Mouse (Mus musculus) cerebellum, adult 9-11 months (tissue): ENCODE data around the gene Mettl16.
A peak's percentile ranks its signal among the peaks of the same experiment; 100 is the strongest.

Experiments used
- DNase-seq: peaks from one replicate; pipeline ENCODE4 v3.0.0; 2022

Mettl16 gene

DNA sequence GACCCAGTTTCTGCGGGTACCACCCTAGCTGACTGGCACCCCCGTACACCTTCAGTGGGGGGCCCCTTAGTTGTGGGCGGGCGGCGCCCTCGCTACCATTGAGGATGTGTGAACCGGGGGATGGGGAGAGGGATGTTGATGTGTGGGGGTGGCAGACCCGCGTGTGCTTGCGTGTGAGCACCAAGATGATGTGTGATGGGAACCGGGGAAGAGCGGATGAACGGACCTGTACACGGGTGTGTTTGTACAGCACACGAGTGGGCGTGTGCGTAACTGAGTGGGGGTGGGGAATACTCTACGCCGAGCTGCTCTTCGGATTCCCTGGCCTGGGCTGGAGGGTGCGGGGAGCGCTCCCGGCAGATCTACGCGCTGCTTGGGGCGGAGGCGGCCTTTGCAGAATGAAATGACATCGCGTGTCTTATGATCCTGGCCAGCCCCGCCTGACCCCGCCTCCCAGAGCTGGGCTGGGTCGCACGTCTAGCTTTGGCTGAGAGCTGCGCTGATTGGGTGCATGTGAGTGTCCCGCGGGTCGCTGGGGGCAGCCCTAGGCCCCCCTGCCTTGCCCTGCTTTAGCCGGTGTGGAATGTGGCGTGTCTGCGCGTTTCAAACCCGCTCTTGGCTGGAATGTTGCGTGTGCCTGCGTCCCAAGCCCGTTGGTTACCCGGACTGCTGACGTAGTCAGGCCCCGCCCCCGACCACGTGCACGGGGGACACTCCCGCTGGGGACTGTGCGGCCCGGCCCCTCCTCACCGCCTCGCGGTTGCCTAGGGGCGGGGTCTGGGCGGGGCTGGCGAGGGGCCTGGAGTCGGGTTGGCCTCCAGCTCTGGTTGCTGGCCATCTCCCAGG lies 61.2 kb downstream of the Mettl16 start:
- peak; percentile 99 for DNase-seq

DNA sequence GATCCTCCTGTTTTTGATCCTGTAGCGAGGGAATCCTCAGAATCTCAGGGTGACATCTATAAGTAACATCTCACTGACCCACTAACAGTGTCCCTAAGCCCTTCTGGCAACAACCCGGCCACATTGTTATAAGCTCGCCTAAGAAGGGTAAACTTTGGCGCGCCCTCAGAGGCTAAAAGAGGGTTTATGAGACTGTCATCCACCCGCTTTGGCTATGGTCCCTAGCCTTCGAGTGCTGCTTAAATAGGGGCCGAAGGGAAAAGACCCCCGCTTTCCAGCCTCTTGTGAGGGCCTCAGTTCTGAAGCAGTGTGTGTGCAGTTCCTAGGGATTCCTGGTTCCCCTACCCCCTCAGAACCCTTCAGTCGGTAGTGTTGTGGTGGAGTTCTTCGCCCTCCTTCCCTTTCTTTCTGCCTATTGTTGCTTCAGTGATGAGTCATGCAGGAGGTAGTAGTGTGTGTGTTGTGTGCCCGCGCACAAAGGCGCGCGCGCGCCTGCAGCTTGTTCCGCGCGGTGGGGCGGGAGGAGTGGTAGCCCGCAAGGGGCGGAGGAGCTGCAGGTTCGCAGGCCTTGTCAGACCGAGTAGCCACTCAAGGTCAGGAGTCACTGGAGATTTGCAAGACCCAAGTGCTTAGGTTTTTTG lies 62.0 kb downstream of the Mettl16 start:
- DNase-seq = peak; percentile 84

DNA sequence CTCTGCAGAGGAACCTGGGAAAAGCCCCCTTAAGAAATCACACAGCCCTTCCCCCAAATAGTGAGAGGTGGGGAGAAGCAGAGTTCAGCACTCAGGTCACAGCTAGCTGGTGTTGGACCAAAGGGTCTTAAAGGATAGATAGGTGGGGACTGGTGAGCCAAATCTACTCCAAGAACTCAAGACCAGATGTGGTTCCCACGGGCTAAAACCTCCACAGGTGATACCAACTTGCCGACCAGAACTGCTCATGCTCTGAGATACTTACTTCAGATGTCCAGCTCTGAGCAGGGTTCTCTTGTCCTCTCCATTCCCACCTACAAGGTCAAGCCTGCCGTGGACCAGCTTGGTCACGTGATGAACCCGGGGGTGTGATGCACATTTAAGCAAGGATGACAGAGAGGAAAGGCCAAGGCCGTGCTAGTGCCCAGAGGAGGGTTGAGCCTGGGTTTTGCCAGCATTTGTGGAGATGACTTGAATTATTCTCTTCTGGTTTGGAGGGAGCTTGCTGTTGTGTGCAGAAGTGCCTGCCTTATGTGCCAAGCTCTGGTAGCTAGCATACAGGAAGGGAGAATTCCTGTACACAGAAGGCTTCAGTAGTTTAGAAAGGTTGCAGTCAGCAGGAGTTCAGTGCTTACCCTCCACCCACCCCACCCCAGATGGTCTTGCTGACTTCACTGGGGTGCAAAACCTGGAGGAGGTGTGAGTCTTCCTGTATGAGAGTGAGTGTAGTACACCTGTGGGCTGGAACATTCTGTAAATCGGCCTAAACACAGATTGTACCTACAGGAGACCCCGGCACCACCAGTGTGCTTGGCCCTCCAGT lies 63.1 kb downstream of the Mettl16 start:
- peak; percentile 69 for DNase-seq

DNA sequence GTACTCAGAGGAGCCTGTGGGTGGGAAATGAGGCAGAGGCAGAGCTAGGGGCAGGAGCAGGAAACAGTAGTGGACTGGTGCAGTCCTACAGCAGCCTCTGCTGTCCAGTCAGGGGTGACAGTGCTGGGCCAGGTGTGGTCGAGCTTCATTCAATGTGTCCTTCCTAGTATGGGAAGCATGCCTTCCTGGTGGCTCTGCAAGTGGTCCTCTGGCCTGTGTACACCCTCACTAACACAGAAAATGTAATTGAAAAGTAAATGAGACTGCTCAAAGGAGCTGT lies 63.7 kb downstream of the Mettl16 start:
- DNase-seq = no peak

DNA sequence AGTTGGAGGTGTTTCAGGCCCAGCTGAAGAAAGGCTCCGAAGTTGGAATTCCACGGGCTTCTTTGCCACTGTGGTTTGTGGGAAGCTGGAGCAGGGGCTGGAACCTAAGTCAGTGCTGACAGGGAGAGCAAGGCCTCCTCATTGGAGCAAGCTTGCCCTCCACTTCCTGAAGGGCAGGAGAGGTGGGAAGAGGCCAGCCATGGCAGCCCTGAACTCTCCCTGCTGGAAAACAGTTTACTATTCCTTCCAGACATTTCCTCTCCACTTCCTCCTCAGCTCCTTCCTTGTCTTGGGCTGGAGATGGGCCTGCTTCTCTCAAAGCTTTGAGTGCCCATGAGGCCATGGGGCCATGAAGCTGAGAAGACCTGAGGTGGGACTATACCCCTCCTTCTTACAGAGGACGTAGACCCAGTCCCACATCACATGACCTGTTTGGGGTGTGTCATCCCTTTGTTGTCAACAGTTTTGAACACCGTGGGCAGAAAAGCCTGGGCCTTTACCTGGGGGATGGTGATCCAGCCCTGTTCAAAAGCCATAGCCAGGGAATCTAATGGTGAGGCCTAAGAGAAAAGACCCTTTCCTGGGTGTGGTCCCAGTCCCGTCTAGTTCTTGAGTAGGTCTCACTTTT lies 64.1 kb downstream of the Mettl16 start:
- no peak for DNase-seq

DNA sequence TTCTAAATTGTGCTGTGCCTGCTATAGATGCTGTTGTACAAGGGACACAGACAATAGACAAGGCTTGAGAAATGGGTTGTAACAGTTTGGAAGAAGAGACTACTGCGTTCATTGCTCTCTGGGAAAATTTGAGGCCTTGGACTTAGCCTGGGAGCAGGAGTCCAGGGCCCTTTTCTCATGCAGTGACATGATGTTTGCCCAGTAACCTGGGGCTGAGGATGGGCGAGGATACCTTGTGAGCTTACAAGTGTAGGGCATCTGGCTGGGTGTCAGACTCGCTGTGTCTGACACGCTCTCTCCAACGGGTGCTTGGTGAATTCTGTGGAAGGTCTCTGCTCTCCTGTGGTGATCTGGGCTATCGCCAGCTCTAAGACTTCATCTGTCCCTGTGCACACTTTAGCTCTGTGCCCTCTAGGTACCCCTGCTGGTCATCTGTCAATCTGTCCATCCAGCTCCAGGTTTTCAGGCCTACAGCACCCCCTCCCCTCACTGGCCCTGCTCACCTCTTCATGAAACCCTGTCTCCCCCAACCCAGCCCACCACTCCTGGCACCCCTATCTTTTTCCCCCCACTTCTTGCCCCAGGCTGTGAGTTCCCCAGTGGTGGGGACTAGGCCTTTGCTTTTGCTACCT lies 65.1 kb downstream of the Mettl16 start:
- peak; percentile 65 for DNase-seq

DNA sequence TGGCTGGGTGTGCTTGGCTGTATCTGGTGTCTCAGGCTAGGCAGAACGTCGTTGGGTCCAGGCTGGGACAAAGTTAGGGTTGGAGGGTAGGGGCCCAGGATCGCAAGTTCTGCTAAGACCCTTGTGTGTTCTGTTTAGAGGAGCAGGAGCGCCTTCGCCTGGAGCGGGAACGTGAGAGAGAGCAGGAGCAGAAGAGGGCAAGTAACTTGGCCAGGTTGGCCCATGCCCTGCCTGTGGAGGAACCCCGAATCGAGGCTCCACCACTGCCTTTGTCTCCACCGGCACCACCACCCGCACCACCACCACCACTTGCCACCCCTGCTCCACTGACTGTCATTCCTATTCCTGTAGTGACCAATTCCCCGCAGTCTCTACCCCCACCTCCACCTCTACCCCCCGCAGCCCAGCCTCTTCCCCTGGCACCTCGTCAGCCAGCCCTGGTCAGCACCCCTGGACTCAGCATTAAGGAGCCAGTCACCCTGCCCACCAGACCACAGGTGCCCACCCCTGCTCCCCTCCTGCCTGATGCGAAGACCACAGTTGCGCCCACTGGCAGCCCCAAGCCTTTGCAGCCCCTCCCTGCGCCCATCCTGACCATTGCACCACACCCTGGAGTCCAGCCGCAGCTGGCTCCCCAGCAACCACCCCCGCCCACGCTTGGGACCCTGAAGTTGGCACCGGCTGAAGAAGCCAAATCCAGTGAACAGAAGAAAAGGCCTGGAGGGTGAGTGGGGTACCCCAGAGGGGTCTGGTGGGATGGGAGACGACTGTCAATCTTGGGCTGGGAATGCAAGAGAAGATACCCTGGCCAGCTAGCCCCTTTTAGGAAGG lies 65.8 kb downstream of the Mettl16 start:
- peak; percentile 80 for DNase-seq

DNA sequence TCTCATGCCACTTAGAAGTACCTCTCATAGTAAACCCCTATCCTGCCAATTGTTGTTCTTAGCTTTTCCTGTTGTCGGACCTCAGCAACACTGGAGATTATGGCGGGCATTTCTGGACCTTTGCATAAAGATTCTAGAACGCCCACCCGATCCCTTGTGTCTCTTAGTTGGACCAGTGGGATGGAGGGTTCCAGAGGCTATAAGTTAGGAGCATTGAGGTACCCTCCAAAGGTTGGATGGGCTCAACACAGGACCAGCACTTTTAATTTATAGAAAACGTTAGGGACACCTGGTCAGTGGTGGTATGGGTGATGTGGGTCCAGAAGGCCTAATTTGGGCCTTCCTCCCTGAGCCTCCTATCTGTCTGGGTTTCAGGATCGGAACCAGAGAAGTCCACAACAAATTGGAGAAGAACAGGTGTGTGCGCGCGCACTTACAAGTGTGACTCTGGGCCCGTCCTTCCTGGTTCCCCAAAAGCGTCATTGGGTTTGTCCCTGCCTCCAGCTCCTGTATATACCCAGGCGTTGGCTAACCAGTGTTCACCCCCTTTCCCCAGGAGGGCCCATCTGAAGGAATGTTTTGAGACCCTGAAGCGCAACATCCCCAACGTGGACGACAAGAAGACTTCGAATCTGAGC lies 66.5 kb downstream of the Mettl16 start:
- DNase-seq = no peak

DNA sequence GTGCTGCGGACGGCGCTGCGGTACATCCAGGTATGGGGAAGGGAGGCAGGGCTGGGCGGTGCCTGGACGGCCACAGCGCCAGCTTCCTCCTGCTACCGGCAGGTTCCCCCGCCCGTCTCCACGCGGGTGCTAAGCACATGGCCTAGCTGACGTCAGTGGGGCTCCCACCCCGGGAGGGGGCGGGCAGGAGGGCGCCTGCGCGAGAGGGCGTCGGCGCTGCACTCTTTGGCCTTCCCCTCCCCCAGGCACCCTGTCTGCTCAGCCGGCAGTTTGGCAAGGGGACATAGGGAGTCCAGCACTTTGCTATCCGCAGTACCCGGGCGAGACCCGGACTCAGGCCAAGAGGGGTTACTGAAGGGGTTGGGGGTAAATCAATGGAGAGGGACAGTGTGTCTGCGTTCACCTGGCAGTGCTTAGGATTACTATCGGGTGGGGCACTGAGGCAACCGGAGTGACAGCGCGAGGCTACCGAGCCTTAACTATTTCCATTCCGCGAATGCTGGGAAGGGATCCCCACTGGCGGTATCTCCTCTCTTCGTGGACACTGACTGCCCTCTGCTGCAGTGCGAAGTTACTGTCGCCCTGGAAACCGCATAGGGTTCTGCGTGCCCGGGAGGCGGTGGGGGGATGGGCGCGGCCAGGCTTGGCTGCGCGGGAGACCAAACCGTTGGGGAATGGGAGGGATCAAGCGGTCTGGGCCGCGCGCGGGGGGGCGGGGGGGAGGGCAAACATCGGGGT lies 67.2 kb downstream of the Mettl16 start:
- peak; percentile 96 for DNase-seq

DNA sequence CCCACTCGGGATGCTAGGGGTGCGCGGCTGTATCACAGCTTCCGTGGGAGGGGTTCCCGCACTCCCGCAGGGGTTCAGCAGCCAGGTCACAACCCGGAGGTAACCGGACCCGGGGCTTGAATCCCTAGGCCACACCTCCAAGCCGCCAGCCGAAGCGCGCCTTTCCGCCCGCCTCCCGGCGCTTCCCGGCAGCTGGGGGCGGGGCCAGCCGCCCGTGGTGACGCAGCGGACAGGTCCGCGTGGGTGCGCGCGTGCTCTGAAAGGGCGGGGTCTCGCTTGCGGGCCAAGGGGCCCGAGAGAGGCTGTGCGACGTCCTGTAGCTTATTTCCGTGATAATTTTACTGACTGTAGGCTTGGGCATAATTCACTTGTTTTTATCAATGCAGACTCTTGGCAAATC lies 67.8 kb downstream of the Mettl16 start:
- DNase-seq = peak; percentile 96

DNA sequence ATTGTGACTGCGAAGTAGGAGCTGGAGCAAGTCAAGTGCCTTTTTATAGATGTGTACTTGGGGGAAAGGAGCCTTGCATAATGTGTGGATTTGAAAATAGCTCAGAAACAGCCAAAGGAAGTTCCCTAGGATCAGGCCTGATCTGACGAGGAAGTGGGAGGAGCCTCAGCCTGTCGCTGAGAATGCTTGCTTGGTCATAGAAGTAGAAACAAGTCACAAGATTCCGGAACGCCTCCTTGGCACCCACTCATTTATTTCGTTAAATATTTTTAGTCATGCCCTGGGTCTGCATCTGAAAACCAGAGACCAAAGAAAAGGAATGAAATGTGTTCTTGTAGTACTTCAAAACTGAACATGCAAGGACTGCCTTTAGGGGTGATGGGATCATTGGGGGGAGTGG lies 68.3 kb downstream of the Mettl16 start:
- DNase-seq = peak; percentile 72

DNA sequence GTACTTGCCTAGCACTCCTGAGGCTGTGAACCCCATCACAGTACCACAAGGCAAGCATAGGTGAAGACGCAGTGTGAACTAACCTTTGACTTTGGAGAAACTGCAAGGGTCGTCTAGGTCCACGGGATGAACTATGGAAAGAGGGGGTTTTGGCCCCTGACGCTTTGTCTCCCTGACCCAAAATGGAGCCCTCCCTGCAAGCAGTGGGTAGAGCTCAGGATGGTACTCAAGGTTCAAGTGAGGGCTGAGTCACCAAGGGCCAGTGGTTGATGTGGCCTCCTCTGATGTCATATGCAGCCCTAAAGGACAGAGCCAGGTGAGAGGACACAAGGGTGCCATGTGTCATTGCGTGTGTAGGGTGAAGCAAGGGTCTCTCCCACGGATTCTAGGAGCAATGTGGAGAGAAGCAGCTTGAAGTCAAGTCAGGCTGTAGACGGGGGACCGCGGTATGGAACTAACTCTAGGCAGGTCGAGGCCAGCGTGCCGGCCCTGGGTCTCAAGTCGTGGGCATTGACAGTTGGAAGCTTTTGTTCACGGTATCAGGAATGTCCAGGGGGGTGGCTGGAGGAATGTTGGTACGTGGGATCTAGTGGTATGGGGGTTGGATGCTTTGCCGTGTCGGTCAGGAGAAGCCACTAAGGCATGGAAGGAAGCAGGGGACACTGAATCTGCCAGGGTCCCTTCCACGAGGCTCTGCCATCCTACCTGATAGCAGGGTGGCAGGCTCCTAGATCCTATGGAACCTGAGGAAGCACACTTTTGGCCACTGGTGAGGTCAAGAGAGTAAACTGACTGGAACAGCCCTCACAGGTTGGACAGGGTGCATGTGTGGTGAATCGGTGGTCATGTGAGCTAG lies 69.5 kb downstream of the Mettl16 start:
- DNase-seq = peak; percentile 54

DNA sequence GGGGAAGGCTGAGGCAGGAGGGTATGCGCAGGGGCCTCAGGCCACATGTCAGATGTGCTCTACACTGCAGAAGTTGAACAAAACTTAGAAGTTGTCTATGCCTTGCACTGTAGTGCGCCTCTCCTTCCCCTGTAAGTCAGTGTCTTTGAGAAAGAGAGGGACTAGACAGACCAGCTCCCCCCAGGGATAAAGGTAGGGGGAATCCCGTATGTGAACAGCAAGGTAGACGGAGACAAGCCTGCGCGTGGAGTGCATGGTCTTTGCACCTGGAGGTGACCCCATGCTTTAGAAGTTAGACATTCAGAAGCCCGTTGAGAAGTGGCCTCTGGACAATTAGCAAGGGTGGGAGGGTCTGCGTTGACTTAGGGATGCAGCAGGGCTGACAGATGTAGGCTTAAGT lies 70.1 kb downstream of the Mettl16 start:
- no peak for DNase-seq

DNA sequence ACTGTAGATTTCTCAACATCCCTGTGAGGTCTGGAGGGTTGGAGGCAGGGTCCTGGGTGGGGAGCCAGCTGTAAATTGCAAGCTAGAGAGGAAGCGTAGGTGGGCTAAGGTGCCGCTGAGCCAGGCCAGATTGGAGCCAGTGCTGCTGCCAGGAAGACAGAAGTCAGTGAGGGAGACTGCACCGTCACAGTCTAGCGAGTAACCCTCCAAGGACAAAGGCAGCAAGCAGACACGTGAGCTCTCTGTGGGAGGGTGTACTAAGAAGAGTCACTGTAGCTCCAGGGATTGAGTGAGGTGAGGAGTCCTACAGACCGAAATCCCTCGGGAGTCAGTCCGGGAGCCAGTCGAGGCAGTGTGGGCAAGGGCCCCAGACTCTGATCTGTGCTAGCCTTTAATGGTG lies 70.7 kb downstream of the Mettl16 start:
- DNase-seq = peak; percentile 59

DNA sequence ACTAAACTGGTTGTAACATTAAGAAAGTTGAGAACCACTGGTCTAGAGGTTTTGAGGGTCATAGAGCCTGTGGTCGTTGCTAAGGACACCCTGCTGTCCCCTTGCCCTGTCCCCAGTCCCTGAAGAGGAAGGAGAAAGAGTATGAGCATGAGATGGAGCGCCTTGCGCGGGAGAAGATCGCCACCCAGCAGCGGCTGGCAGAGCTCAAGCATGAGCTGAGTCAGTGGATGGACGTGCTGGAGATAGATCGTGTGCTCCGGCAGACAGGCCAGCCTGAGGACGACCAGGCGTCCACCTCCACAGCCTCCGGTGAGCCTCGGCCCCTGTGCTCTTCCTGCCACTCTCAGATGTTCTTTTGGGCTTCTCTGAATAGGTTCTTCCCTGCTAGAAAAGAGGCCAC lies 71.4 kb downstream of the Mettl16 start:
- no peak for DNase-seq

DNA sequence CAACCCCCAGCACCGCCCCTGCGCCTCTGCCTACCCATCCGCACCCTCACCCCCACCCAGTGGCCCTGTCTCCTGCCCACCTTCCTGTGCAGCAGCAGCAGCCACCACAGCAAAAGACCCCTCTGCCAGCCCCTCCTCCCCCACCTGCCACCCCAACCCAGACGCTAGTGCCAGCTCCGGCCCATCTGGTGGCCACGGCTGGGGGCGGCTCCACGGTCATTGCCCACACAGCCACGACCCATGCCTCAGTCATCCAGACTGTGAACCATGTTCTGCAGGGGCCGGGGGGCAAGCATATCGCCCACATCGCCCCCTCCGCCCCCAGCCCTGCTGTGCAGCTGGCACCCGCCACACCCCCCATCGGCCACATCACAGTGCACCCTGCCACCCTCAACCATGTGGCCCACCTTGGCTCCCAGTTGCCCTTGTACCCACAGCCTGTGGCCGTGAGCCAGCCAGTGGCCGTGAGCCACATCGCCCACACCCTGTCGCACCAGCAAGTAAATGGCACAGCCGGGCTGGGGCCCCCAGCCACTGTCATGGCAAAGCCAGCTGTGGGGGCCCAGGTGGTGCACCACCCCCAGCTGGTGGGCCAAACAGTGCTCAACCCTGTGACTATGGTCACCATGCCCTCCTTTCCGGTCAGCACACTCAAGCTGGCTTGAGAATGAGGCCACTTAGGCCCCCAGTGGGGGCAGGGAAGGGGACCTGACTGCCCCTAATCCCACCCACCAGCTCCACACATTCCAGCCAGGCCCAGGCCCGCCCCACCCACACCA lies 72.2 kb downstream of the Mettl16 start:
- peak; percentile 67 for DNase-seq

DNA sequence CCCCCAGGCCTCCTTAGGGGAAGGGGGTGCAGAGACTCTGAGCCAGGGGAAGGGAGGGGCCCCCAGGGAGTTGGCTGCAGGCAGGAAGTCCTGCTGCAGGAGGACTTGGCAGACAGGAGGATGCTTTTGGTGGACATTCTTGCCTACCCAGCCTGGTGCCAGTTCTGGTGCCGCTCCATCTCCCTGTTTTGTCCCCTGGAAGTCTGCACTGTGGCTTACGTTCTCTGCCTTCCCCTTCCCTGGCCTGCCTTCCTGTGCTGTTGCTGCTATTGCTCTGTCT lies 72.7 kb downstream of the Mettl16 start:
- DNase-seq = peak; percentile 67

DNA sequence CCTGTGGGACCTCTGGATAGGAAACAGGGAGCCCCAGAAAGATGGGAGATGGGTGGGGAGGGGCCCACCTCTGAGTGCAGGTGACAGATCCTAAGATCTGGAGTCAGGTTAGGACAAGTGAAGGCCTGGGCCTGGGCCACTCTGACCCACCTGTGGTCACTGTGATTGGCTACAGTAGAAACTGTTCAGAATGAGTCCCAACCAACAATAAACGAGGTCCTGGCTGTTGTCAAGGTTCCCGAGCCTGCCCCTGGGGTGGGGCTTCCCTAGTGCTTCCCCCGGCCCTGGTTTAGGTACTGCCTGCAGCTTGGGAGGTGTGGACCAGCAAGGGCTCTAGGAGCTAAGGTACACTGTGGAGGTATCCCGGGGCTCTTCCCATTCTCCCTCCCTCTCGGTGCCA lies 73.1 kb downstream of the Mettl16 start:
- DNase-seq = no peak

DNA sequence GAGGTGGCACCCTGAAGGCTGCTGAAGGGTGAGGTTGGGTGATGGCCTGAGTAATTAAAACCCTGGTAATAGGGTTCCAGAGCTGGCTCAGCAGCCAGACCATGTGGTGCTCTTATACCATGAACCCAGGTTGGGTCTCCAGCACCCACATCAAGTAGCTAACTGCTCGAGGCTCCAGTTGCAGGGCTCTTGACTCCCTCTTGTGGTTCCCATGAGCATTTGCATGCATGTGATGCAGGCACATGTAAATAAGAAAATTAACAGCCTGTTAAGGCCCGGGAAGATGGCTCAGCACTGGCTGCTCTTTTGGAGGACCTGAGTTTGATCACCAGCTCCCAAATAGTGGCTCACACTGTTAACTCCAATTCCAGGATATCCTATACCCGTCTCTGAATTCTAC lies 75.2 kb downstream of the Mettl16 start:
- no peak for DNase-seq
